Comparison of ENCODE assay signal across 7 mouse cellular contexts in genomic region chr1:23321331-23321851, GRCm38 (mm10).
DNase-seq lines count a peak whose midpoint lies in the region; ATAC-seq lines count a peak whose summit lies in the region.

No protein-coding gene starts in this region.

- H3K4me3 ChIP-seq in forebrain, embryonic 13.5 days: peak overlapping the region; percentile 1; the same call in 1 of the 2 replicates
- no peak overlapping the region for H3K4me3 ChIP-seq in hindbrain, embryonic 13.5 days

- H3K4me1 ChIP-seq in forebrain, embryonic 13.5 days: peaks cover 9% of the 10 kb centered on the region
- peaks cover 7% of the 10 kb centered on the region; the same call in 1 of the 2 replicates for H3K4me1 ChIP-seq in hindbrain, embryonic 13.5 days (replicated peaks)

- H3K36me3 ChIP-seq in forebrain, embryonic 13.5 days (ENCODE audit: poor library complexity, severe bottlenecking): no peaks in the 10 kb centered on the region
- no peaks in the 10 kb centered on the region for H3K36me3 ChIP-seq in hindbrain, embryonic 13.5 days

- peak; percentile 5 for DNase-seq in urinary bladder, postnatal 14 days (ENCODE audit: low spot score)
- DNase-seq in urinary bladder, postnatal 4 days (ENCODE audit: low spot score in 2 of 2): no peak
- DNase-seq in lung, postnatal 10 days: peak; percentile 76
- DNase-seq in thymus, postnatal 10 days (ENCODE audit: low spot score in 2 of 2): peak; percentile 6 to 11
- no peak for DNase-seq in urinary bladder, postnatal 10 days (ENCODE audit: low spot score)

- H3K9ac ChIP-seq in forebrain, embryonic 13.5 days: no peak overlapping the region
- H3K9ac ChIP-seq in hindbrain, embryonic 13.5 days: no peak overlapping the region

- no peaks in the 10 kb centered on the region for H3K9me3 ChIP-seq in forebrain, embryonic 13.5 days (replicated peaks)
- H3K9me3 ChIP-seq in hindbrain, embryonic 13.5 days: no peaks in the 10 kb centered on the region

- 19% methylated on average over 10 of the region's 10 CpGs for WGBS in forebrain, embryonic 13.5 days
- WGBS in hindbrain, embryonic 13.5 days: 36% methylated on average over 10 of the region's 10 CpGs

- H3K27me3 ChIP-seq in forebrain, embryonic 13.5 days: no peaks in the 10 kb centered on the region
- no peaks in the 10 kb centered on the region for H3K27me3 ChIP-seq in hindbrain, embryonic 13.5 days

- ATAC-seq in forebrain, embryonic 13.5 days: peak; percentile 57
- ATAC-seq in hindbrain, embryonic 13.5 days (ENCODE audit: low FRiP score): peak; percentile 72

- peak overlapping the region; percentile 38 for H3K4me2 ChIP-seq in forebrain, embryonic 13.5 days
- peak overlapping the region; percentile 31 for H3K4me2 ChIP-seq in hindbrain, embryonic 13.5 days

- H3K27ac ChIP-seq in forebrain, embryonic 13.5 days: peak overlapping the region; percentile 14; the same call in 1 of the 2 replicates
- H3K27ac ChIP-seq in hindbrain, embryonic 13.5 days: peak overlapping the region; percentile 24; the same call in 1 of the 2 replicates

Comparison
In these comparisons a context has a peak if more than half of its experiments do, and no peak if none do; other contexts are left out.
1. DNase-seq: peak in urinary bladder, postnatal 14 days (single experiment), lung, postnatal 10 days (single experiment) and thymus, postnatal 10 days (2 of 2); none in urinary bladder, postnatal 4 days (0 of 2) and urinary bladder, postnatal 10 days (single experiment).